Mouse (Mus musculus): ENCODE measurements at regions not wholly inside any gene's neighbourhood (a gene's known extent, or its start where the extent isn't known, plus 50 kb on each side); places are given as distances from the start of the nearest gene placed in this dataset.
"Not testable (repeated sequence)": the region's sequence is repeated elsewhere in the genome, so short reads cannot be mapped to it uniquely, and the experiment has no call there.

GRCm38 (mm10) chr16:29915346-29915745, 148.8 kb upstream of the Hes1 start:
- DNase-seq (ENCODE audit: low spot score), result no peak

GRCm38 (mm10) chr16:29917989-29918388, 146.2 kb upstream of the Hes1 start:
- DNase-seq (ENCODE audit: low spot score), result no peak

GRCm38 (mm10) chr16:29918396-29918795, 145.8 kb upstream of the Hes1 start:
- no peak for DNase-seq (ENCODE audit: low spot score)

GRCm38 (mm10) chr16:29920940-29921339, 143.2 kb upstream of the Hes1 start:
- DNase-seq (ENCODE audit: low spot score), result no peak

- no peak for DNase-seq (ENCODE audit: low spot score)
Observed at GRCm38 (mm10) chr16:29921385-29921784, 142.8 kb upstream of the Hes1 start.

GRCm38 (mm10) chr16:29927276-29927675, 136.9 kb upstream of the Hes1 start:
- DNase-seq (ENCODE audit: low spot score), result not testable (repeated sequence)

- DNase-seq (ENCODE audit: low spot score), result no peak
Observed at GRCm38 (mm10) chr16:29928291-29928690, 135.9 kb upstream of the Hes1 start.

GRCm38 (mm10) chr16:29931746-29932351, 132.3 kb upstream of the Hes1 start:
- no peak for DNase-seq (ENCODE audit: low spot score)

GRCm38 (mm10) chr16:29934649-29935048, 129.5 kb upstream of the Hes1 start:
- DNase-seq (ENCODE audit: low spot score), result no peak

GRCm38 (mm10) chr16:29938700-29939099, 125.5 kb upstream of the Hes1 start:
- no peak for DNase-seq (ENCODE audit: low spot score)

- DNase-seq (ENCODE audit: low spot score), result no peak
Observed at GRCm38 (mm10) chr16:29939331-29939850, 124.8 kb upstream of the Hes1 start.

GRCm38 (mm10) chr16:29939869-29940707, 124.1 kb upstream of the Hes1 start:
- no peak for DNase-seq (ENCODE audit: low spot score)

GRCm38 (mm10) chr16:29942111-29942510, 122.1 kb upstream of the Hes1 start:
- DNase-seq (ENCODE audit: low spot score), result no peak

GRCm38 (mm10) chr16:29943963-29944860, 120.0 kb upstream of the Hes1 start:
- peak; percentile 53 for DNase-seq (ENCODE audit: low spot score)

GRCm38 (mm10) chr16:29944966-29945365, 119.2 kb upstream of the Hes1 start:
- DNase-seq (ENCODE audit: low spot score), result no peak

- DNase-seq (ENCODE audit: low spot score), result peak; percentile 24
Observed at GRCm38 (mm10) chr16:29945376-29945890, 118.8 kb upstream of the Hes1 start.

- DNase-seq (ENCODE audit: low spot score), result peak; percentile 88
Observed at GRCm38 (mm10) chr16:29945891-29946598, 118.1 kb upstream of the Hes1 start.

- DNase-seq (ENCODE audit: low spot score), result no peak
Observed at GRCm38 (mm10) chr16:29946966-29947365, 117.2 kb upstream of the Hes1 start.

GRCm38 (mm10) chr16:29947670-29948069, 116.5 kb upstream of the Hes1 start:
- no peak for DNase-seq (ENCODE audit: low spot score)

- DNase-seq (ENCODE audit: low spot score), result no peak
Observed at GRCm38 (mm10) chr16:29950136-29950535, 114.0 kb upstream of the Hes1 start.

GRCm38 (mm10) chr16:29950791-29951190, 113.4 kb upstream of the Hes1 start:
- no peak for DNase-seq (ENCODE audit: low spot score)
